Mouse (Mus musculus) midbrain, postnatal 0 days (tissue): ENCODE measurements at regions not wholly inside any gene's neighbourhood (a gene's known extent, or its start where the extent isn't known, plus 50 kb on each side); places are given as distances from the start of the nearest gene placed in this dataset.
A peak's percentile ranks its signal among the peaks of the same experiment; 100 is the strongest.

Source experiments
- ATAC-seq: fragments of 200-750 bp; cut with Nextera tagmentation; 2 replicates; pipeline ENCODE4 v1.8.0; 2017; ENCODE audit warnings: moderate number of reproducible peaks, mild to moderate bottlenecking, moderate TSS enrichment, moderate library complexity; ENCODE audit not compliant: low FRiP score
- DNase-seq: peaks from one replicate; pipeline ENCODE4 v3.0.0-alpha.2; 2015; ENCODE audit warnings: low spot score
- H3K27ac ChIP-seq: fragments of 300-500 bp; sonication (generic); 2 replicates; pipeline ENCODE4 v1.5.1; 2014; ENCODE audit warnings: low read depth, mild to moderate bottlenecking, low read length, mixed read lengths
- H3K27me3 ChIP-seq: fragments of 300-500 bp; sonication (generic); 2 replicates; pipeline ENCODE4 v1.6.1; 2014; ENCODE audit warnings: low read length, control low read depth, mixed read lengths; ENCODE audit not compliant: insufficient read depth
- H3K36me3 ChIP-seq: fragments of 300-500 bp; sonication (generic); 2 replicates; pipeline ENCODE4 v1.6.1; 2014; ENCODE audit warnings: low read length, control low read depth, mixed read lengths; ENCODE audit not compliant: insufficient read depth
- H3K4me1 ChIP-seq: fragments of 300-500 bp; sonication (generic); 2 replicates; pipeline ENCODE4 v1.6.1; 2014; ENCODE audit warnings: mild to moderate bottlenecking, control low read depth, antibody characterized with exemption, low read length, mixed read lengths; ENCODE audit not compliant: insufficient read depth
- H3K4me2 ChIP-seq: fragments of 300-500 bp; sonication (generic); 2 replicates; pipeline ENCODE4 v1.6.1; 2014; ENCODE audit warnings: low read depth, mild to moderate bottlenecking, low read length, mixed read lengths; ENCODE audit not compliant: poor library complexity, severe bottlenecking
- H3K4me3 ChIP-seq: fragments of 300-500 bp; sonication (generic); 2 replicates; pipeline ENCODE4 v1.5.1; 2014; ENCODE audit warnings: low read depth, mild to moderate bottlenecking, low read length, moderate library complexity
- H3K9ac ChIP-seq: fragments of 300-500 bp; sonication (generic); replicated peaks from 2 replicates; pipeline ENCODE4 v1.6.1; 2014; ENCODE audit warnings: mild to moderate bottlenecking, low read length, moderate library complexity, mixed read lengths; ENCODE audit not compliant: poor library complexity, severe bottlenecking
- H3K9me3 ChIP-seq: fragments of 300-500 bp; sonication (generic); 2 replicates; pipeline ENCODE4 v1.6.1; 2016; ENCODE audit warnings: low read length, control low read depth
- CTCF ChIP-seq: IDR thresholded peaks from 2 replicates; pipeline ENCODE4 v1.5.1; 2016; ENCODE audit warnings: antibody characterized with exemption, mild to moderate bottlenecking
- WGBS: fragments of 180-500 bp; shearing (Covaris S2); extraction: QIAGEN DNeasy Blood & Tissue Kit; methylation state at CpG from one replicate; pipeline ENCODE4 v1.1.7; 2014; 5-methylcytosine and 5-hydroxymethylcytosine counted together

- DNase-seq: no peak
- no peaks in the 10 kb centered on the region for H3K36me3 ChIP-seq
- no peak overlapping the region for H3K4me2 ChIP-seq
- no peak overlapping the region for H3K27ac ChIP-seq
- H3K9me3 ChIP-seq: no peaks in the 10 kb centered on the region
- no peak overlapping the region for H3K9ac ChIP-seq
- ATAC-seq: no peak
- H3K4me1 ChIP-seq: no peaks in the 10 kb centered on the region
- TF ChIP-seq CTCF: no peak
- WGBS: 67% methylated on average over 2 of the region's 2 CpGs
- no peak overlapping the region for H3K4me3 ChIP-seq
- no peaks in the 10 kb centered on the region for H3K27me3 ChIP-seq
These were observed 58.6 kb upstream of the Cldn5 start for GRCm38 (mm10) chr16:18718040-18718439.

GRCm38 (mm10) chr16:18720433-18721233 is 56.0 kb upstream of the Cldn5 start:
- H3K4me2 ChIP-seq: no peak overlapping the region
- peak overlapping the region; percentile 26; the same call in 1 of the 2 replicates for H3K27ac ChIP-seq
- H3K4me3 ChIP-seq: no peak overlapping the region
- ATAC-seq: no peak
- H3K27me3 ChIP-seq: no peaks in the 10 kb centered on the region
- 60% methylated on average over 13 of the region's 13 CpGs for WGBS
- TF ChIP-seq CTCF: no peak
- H3K36me3 ChIP-seq: no peaks in the 10 kb centered on the region
- no peak for DNase-seq
- H3K9ac ChIP-seq: no peak overlapping the region
- H3K9me3 ChIP-seq: no peaks in the 10 kb centered on the region
- no peaks in the 10 kb centered on the region for H3K4me1 ChIP-seq

DNA sequence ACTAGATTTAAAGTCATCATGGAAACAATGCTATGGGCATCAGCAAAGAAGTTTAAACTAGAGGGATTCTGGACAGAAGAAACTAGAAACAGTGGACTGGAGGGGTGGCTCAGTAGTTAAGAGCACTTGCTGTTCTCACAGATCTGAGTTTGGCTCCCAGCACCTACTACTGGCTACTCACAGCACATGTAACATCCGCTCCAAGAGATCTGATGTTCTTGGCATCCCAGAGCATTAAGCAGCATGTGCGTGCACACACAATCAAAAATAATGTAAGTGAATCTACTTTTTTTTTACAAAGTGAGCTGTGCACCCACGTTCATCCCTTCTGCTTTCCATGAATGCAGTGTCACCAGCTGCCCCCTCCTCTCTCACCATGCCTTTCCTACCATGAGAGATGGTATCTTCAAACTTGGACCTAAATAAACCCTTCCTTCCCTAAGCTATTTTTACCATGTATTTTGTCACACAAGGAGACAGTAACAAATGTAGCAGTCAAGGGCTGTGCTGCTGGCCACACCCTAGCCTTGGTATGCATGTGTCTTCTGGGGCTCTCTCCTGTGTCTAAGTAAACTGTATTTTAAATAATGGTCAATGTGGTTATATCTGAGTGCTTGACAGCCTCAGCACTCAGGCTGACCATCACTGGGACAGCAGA is 53.3 kb upstream of the Cldn5 start:
- H3K4me2 ChIP-seq: no peak overlapping the region
- H3K9me3 ChIP-seq: no peaks in the 10 kb centered on the region
- H3K4me1 ChIP-seq: no peaks in the 10 kb centered on the region
- 86% methylated on average over 3 of the region's 3 CpGs for WGBS
- H3K9ac ChIP-seq: no peak overlapping the region
- DNase-seq: no peak
- no peaks in the 10 kb centered on the region for H3K36me3 ChIP-seq
- H3K27ac ChIP-seq: no peak overlapping the region
- no peak for TF ChIP-seq CTCF
- H3K4me3 ChIP-seq: no peak overlapping the region
- no peaks in the 10 kb centered on the region for H3K27me3 ChIP-seq
- no peak for ATAC-seq

- H3K27ac ChIP-seq: no peak overlapping the region
- no peaks in the 10 kb centered on the region for H3K27me3 ChIP-seq
- H3K9ac ChIP-seq: no peak overlapping the region
- H3K9me3 ChIP-seq: no peaks in the 10 kb centered on the region
- H3K4me2 ChIP-seq: no peak overlapping the region
- H3K4me3 ChIP-seq: no peak overlapping the region
- H3K4me1 ChIP-seq: no peaks in the 10 kb centered on the region
- DNase-seq (peak; percentile 59), ATAC-seq (no peak)
- no peaks in the 10 kb centered on the region for H3K36me3 ChIP-seq
- 45% methylated on average over 3 of the region's 3 CpGs for WGBS
- no peak for TF ChIP-seq CTCF
These were observed 52.8 kb upstream of the Cldn5 start for GRCm38 (mm10) chr16:18723874-18724273.

DNA sequence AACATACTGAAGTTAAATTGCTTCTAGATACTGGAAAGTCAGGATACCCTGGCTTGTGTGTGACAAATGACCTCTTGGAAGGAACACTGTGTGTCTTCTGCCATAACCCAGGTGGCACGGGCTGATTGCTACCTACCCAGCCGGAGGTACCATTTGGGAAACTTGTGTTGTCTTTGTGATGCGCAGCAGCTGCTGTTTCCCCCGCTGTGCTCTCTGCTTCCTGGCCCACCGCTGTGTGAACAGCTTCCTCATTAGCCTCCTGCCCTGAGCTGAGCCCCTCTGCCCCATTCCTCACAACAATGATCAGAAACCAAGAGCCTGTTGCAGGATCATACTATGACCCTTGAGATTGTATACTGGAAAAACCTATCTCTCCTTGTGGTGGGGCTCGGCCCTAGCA is 51.9 kb upstream of the Cldn5 start:
- Histone ChIP-seq H3K27ac (no peak overlapping the region), H3K4me1 (no peaks in the 10 kb centered on the region), H3K36me3 (no peaks in the 10 kb centered on the region), H3K4me2 (no peak overlapping the region), H3K9me3 (no peaks in the 10 kb centered on the region), H3K9ac (no peak overlapping the region), H3K27me3 (no peaks in the 10 kb centered on the region), H3K4me3 (no peak overlapping the region)
- DNase-seq: no peak
- no peak for ATAC-seq
- 39% methylated on average over 6 of the region's 6 CpGs for WGBS
- TF ChIP-seq CTCF: no peak
